In genomic region chr1:38628901-38629585, GRCm38 (mm10) we compare ENCODE assay signal across 8 mouse cellular contexts. TPM values are rescaled to one million over a fixed set of nuclear protein-coding genes. Genes with fewer than 3 reads are reported as not detected.
DNase-seq lines count a peak whose midpoint lies in the region; ATAC-seq and TF ChIP-seq lines count a peak whose summit lies in the region.
"Had no signal": no experiment of that assay in that cellular context is flagged by ENCODE, and none has a peak within 500 bp of the region (broad histone marks: within the 10 kb centered on the region; RNA-seq: fewer than 3 reads in every experiment).

No protein-coding gene starts in this region.

- H3K27ac ChIP-seq in hindbrain, embryonic 10.5 days: peak overlapping the region; percentile 99
- peak overlapping the region; percentile 77 for H3K27ac ChIP-seq in lung, embryonic 16.5 days (ENCODE audit: low read length)

- ATAC-seq in lung, embryonic 16.5 days (ENCODE audit: low read depth): peak; percentile 59

- no peak overlapping the region for H3K9ac ChIP-seq in lung, embryonic 16.5 days (ENCODE audit: low read length)
- H3K9ac ChIP-seq: heart, embryonic 15.5 days had no signal

- H3K27me3 ChIP-seq in hindbrain, embryonic 10.5 days (ENCODE audit: insufficient read depth, poor library complexity, severe bottlenecking): peaks cover 9% of the 10 kb centered on the region; the same call in 1 of the 2 replicates
- H3K27me3 ChIP-seq in lung, embryonic 16.5 days (ENCODE audit: control insufficient read depth, insufficient read depth, low read depth, low read length): peaks cover 11% of the 10 kb centered on the region

- peak overlapping the region; percentile 7; the same call in 1 of the 2 replicates for H3K4me2 ChIP-seq in lung, embryonic 16.5 days (ENCODE audit: low read depth, low read length)

- H3K9me3 ChIP-seq in hindbrain, embryonic 10.5 days: no peaks in the 10 kb centered on the region
- H3K9me3 ChIP-seq in lung, embryonic 16.5 days (ENCODE audit: control insufficient read depth, low read length): no peaks in the 10 kb centered on the region
- H3K9me3 ChIP-seq: heart, embryonic 15.5 days had no signal

- WGBS in hindbrain, embryonic 10.5 days: 17% methylated on average over 11 of the region's 11 CpGs
- WGBS in lung, embryonic 16.5 days: 21% methylated on average over 11 of the region's 11 CpGs

- no peaks in the 10 kb centered on the region for H3K36me3 ChIP-seq in hindbrain, embryonic 10.5 days
- no peaks in the 10 kb centered on the region for H3K36me3 ChIP-seq in lung, embryonic 16.5 days (ENCODE audit: control insufficient read depth, insufficient read depth, low read length)
- H3K36me3 ChIP-seq: heart, embryonic 15.5 days had no signal

- TF ChIP-seq CTCF in brain, embryonic 14.5 days (IDR thresholded peaks at IDR 0.05; ENCODE audit: borderline replicate concordance, extremely low read depth, insufficient read depth, insufficient read length): no peak

- peak; percentile 25 for DNase-seq in ZHBTc4 (ENCODE audit: low read depth, low spot score)
- peak; percentile 65 for DNase-seq in brain, embryonic 14.5 days (ENCODE audit: low read depth)
- peak; percentile 68 for DNase-seq in hindbrain, embryonic 10.5 days (ENCODE audit: low spot score)
- peak; percentile 64 for DNase-seq in testis, postnatal 10 days (ENCODE audit: low spot score)
- no peak for DNase-seq in adrenal gland, adult 8-10 months
- no peak for DNase-seq in thymus, postnatal 25 days

- 0 out of 2 replicates have a peak overlapping the region, but pooled peaks have one; percentile 4 for H3K4me3 ChIP-seq in hindbrain, embryonic 10.5 days
- no peak overlapping the region for H3K4me3 ChIP-seq in lung, embryonic 16.5 days (ENCODE audit: low read length)

- no peak for TF ChIP-seq POLR2A in brain, embryonic 14.5 days (IDR thresholded peaks at IDR 0.05; ENCODE audit: borderline replicate concordance, extremely low read depth, insufficient read depth, insufficient read length, poor library complexity, severe bottlenecking)

- peaks cover 77% of the 10 kb centered on the region for H3K4me1 ChIP-seq in hindbrain, embryonic 10.5 days (replicated peaks)
- peaks cover 16% of the 10 kb centered on the region for H3K4me1 ChIP-seq in lung, embryonic 16.5 days (replicated peaks; ENCODE audit: control insufficient read depth, insufficient read depth, low read length)

RNA-seq across cellular contexts. Expression of gene Aff3, which starts 35.7 kb away (rescaled TPM):
- polyA plus RNA-seq in brain, embryonic 14.5 days (2012; rRNA removed): 34.0 and 52.5 TPM in 2 replicates
- 7.8 and 11.4 TPM in 2 replicates for polyA plus RNA-seq in hindbrain, embryonic 10.5 days (2016; fragmentation: Nextera tagmentation; extraction: Ambion mirVana)
- 2.4 and 2.6 TPM in 2 replicates for polyA plus RNA-seq in lung, embryonic 16.5 days (2015; fragmentation: Nextera tagmentation; extraction: Ambion mirVana)
- 1 to 10 TPM; 3.0 to 5.3 (median 4.0) TPM for total RNA-seq in adrenal gland, adult 8-10 months (2022)

Comparison
In these comparisons a context has a peak if more than half of its experiments do, and no peak if none do; other contexts are left out.
1. DNase-seq: peak in ZHBTc4 (single experiment), brain, embryonic 14.5 days (single experiment), hindbrain, embryonic 10.5 days (single experiment) and testis, postnatal 10 days (single experiment); none in adrenal gland, adult 8-10 months (single experiment) and thymus, postnatal 25 days (single experiment).